Mouse (Mus musculus) kidney, adult 2 months (tissue): ENCODE measurements around the gene Pate2.

Experiments
- CTCF ChIP-seq: fragments of 200-500 bp; conservative IDR thresholded peaks from 2 replicates; pipeline ENCODE4 v1.5.1; 2011; ENCODE audit warnings: low read depth, mild to moderate bottlenecking, control low read depth, low read length, moderate library complexity, mixed read lengths; ENCODE audit not compliant: insufficient read depth, insufficient read length
- POLR2A ChIP-seq: fragments of 200-500 bp; IDR thresholded peaks from one replicate; pipeline ENCODE4 v1.6.1; 2011; ENCODE audit warnings: low read depth, low read length, control low read depth

GRCm38 (mm10) chr9:35546745-35547144, 23.3 kb upstream of the Pate2 start:
- TF ChIP-seq CTCF: no peak
- no peak for TF ChIP-seq POLR2A
